Mouse (Mus musculus): ENCODE data around the gene Spata13.

Gene Spata13

DNA sequence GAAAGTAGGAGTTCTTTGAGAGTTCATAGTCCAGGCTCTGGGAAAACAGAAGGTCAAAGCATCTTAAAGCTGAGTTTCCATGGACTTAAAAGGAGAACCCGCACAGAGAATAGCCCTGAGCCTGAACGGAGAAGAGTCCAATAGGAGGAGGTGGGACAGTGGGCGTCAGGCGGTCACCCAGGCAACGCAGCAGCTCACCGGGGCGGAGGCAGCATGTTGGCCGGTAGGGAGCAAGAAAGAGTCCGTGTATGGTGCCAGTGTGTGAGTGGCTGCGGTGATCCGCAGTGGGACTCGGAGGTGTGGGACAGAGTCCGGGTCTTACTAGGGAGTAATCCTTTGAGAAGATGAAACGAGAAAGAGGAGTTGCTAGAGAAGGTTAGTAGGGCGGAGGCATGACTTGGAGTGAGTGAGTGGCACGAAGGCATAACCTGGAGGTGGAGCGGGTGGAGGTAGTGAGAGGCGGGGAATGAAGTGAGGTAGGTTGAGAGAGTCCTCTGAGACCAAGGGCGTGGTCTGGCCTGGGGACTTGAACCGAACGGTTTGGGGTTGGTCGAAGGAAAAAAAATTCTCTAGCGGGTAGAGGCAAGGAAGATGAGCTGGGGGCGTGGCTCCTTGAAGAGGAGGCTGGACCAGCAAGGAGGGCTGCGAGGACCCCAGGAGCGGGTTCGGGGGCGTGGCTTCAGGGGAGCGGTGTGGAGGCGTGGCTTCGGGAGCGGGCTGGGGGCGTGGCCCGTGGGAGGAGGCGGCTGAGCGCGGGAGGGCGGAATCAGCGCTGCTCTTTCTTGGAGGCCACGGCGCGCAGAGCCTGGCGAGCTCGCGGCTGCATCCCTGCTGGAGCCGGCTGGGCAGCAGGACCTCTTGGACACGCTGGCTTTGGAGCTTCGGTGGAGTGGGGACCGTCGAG, at the start of gene Spata13:
TSS of gene Spata13 (plus strand) at position 41 of the 904 bp plus-strand sequence.
- peak; percentile 97 for DNase-seq (ENCODE audit: low read depth, low spot score)

DNA sequence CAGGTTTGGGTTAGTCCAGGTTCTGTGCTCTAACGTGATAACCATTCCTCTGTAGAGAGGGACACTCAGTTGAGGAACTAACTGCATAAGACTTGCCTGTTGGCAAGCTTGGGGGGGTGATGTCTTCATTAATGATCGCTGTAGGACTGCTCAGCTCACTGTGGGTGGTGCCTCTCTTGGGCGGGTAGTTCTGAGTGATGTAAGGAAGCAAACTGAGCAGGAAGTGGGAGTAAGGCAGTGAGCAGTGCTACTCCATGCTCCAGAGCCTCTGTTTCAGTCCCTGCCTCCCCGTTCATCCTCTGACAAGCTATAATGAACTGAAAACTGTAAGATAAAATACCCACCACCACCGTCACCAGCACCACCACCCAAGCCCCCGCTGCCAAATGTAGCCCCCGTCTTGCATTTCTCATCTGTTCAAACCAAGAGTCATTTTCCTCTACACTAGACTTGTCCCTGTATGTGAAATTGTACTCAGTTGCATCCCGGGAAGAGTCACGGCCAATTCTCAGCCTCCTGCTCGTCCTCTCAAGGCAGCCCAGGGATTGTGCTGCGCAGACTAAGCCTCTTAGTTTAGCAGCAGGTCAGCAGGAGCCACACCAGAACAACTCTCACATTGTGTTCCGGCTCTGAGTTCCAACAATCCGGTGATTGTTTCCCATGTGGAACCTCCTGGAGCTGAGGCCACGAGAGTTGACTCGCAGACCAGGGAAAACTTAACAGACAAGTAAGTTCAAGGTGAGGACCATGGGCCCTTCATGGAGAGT, 46.9 kb upstream of the Spata13 start:
- no peak for DNase-seq (ENCODE audit: low read depth, low spot score)

DNA sequence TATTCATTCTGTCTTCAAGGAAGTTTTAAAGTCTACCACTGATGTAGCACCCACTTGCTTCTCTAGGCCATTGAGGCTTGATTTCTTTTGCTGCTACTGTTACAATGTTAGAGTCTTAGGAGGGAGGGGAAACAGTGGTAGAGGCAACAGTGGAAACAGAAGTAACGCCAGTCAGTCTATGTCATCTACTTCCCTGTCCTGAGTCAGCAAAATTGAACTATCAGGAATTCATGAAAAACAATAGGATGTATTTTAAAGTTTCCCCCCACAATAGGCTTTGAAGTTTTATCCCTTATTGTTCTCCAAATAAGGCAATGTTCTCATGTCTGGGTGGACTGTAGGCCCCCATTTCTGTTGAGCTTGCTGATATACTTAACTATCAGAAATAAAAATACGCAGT, 44.8 kb upstream of the Spata13 start:
- DNase-seq (ENCODE audit: low read depth, low spot score): no peak

DNA sequence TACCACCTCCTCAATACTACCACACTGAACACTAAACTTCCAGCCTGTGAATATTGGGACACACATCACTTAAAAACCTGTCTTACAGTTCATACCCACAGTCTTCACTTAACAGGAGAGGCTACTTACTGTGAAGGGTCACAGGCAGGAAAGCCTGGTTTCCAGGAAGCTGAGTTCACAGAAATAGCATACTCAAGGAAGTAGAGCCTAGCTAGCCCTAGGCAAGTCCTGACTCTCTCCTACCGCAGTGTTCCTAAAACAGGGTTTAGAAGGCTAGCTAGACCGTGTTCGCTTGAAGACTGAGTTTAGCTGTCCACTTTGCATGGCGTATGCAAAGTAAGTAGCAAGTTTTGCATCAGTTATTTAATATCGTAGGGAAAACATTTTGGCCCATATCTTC, 41.5 kb upstream of the Spata13 start:
- DNase-seq (ENCODE audit: low read depth, low spot score): no peak

DNA sequence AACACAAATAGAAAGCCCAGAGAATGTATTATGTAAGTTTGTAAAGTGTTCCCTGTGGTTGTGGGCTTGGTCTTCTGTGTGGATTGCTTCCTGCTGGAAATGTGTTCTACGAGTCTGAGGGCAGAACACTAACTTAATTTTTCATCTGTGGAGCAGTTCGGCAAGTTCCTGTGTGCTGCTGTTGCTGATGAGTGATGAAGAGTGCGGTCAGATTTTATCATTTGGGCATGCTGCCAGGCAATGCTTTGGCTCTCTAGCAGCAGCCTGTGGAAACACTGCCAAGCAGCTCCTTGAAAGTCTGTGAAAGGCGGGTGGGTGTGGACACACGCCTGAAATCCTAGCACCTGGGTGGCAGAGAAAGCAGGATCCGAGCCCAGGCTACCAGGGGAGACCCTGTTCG, 41.0 kb upstream of the Spata13 start:
- no peak for DNase-seq (ENCODE audit: low read depth, low spot score)

DNA sequence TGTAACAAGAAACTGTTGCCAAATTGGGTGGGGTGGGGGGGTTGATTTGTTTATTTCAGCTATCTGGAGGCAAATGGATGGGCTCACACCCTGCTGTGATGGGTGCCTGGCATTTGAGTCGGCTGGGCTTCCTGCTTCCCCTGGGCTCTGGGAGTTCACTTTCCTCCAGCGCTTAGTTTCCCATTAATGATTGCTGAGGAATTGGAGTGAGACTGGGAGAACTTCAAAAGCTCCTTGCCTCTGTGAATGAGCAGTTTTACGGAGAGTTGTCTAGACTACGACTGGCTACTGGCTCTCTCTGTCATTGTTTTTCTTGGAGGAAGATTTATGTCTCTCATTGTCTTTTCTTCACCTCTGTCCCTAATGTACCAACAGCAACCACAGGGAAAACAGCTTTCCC, 36.2 kb upstream of the Spata13 start:
- no peak for DNase-seq (ENCODE audit: low read depth, low spot score)

DNA sequence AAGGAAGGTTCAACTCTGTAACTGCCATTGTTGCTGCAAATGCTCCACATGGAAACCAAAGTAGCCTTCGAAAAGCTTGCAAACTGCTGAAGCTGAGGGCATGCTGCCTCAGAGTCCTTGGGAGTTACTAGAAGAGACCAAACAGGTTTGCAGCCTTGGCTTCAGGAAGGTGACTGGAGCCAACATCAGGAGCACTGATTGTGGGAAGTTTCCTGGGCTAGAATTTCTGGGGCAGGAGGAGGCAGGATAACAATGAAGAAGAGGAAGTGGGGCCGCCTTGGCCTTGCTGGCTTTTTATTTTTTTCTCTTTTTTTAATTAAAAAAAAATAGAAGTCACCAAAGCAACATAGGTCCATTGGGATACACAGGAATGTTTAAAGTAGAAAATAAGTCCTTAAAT, 34.8 kb upstream of the Spata13 start:
- no peak for DNase-seq (ENCODE audit: low read depth, low spot score)

DNA sequence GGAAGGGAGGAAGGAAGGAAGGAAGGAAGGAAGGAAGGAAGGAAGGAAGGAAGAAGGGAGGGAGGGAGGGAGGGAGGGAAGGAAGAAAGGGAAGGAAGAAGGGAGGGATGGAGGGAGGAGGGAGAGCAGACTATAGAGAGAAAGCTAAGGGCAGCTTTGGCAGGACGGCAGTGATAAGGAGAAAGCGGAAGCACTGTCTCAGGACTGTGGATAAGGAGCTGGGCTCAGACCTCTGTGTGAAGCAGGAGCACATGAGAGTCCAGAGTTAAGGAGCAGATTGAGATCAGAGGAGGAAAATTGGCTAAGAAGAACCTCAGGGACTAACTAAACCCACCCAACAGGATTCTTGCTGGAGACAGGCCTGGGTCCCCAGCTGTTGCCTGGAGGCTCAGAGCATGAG, 28.2 kb upstream of the Spata13 start:
- DNase-seq (ENCODE audit: low read depth, low spot score): no peak

DNA sequence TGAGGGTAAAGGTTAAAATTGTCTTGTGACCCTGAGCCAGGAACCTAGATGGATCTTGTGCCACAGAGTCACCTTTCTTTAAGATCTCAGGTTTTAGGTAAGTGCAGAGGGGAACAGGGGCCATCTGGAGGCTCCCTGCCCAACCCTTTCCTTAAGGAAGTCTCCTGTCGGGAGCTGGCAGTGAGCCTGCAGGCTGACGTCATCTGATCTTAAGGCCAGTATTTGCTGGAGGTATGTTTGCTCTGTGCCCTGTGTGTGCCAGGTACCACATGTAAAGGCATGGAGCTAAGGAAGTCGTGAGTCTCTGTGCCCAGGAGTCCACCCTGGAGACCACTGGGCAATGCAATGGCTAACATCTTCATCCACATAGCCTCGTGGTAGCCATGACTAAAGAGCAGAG, 27.6 kb upstream of the Spata13 start:
- no peak for DNase-seq (ENCODE audit: low read depth, low spot score)

DNA sequence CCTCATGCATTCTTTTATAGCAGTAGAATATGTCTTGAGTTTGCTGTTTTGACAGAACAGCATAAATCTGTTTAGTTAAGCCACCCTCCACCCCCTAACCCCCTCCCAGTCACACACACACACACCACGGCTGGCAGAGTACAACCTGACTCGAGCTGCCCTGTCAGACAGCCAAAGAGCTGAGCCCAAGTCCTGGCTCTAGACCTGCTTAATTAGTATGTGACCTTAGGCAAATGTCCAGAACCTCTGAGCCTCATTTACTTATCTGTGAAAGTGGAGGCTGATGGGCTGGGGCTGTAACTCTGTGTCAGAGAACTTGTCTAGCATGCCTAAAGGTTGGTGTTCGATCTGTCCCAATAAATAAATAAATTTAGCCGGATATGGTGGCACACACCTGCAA, 26.1 kb upstream of the Spata13 start:
- DNase-seq (ENCODE audit: low read depth, low spot score): no peak

DNA sequence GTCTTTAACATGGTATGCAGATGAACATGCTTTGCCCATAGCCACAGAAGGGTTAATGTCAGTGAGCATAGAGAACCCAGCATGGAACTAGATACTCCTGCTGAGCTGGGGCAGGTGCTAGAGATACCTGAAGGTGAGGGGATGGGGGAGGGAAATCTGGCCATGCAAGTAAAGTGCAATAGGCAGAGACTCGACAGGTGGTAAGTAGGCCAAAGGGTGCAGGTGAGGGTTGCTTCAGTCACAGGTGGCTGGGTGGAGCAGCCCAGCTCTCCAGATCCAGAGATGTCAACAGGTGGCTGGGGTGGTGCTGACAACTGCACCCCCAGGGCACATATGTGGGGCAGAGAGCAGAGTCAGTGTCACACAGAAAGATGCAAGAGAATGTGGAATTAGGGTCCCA, 24.6 kb upstream of the Spata13 start:
- DNase-seq (ENCODE audit: low read depth, low spot score): no peak

DNA sequence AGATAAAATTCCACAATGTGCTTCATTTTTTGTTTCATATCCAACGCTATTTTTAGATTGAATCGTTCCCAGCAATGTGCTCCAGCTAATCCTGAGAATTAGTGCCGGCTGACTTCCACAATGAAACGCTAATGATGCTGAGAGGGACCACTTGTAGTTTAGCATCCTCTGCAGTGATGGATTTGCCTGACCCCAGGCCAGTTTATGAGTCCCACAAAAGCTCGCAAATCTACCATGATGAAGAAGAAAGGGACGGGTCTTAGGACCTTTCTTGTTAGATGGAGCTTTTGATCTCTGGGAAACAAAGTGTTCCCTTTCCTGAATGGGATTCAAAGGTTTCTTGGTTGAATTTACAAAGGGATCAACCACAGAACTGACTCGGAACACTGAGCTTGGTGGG, 21.1 kb upstream of the Spata13 start:
- no peak for DNase-seq (ENCODE audit: low read depth, low spot score)

DNA sequence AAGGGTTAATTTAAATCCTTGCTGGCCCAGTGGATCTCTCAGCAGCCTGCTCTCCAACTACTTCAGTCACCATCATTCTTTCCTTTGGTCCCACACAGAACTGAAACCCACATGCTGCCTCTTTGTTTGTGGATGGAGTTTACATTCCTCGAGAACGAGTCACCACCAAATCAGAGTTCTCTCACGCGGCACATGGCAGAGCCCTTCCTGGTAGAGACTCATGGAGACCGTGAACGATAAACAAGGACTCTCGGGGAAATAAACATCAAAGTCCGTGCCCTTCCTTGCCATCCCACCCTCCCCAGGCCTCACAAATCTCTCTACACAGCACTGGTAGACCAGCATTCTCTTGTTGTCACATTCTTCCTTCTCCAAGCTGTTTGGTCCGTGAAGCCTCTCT, 12.7 kb upstream of the Spata13 start:
- DNase-seq (ENCODE audit: low read depth, low spot score): no peak

DNA sequence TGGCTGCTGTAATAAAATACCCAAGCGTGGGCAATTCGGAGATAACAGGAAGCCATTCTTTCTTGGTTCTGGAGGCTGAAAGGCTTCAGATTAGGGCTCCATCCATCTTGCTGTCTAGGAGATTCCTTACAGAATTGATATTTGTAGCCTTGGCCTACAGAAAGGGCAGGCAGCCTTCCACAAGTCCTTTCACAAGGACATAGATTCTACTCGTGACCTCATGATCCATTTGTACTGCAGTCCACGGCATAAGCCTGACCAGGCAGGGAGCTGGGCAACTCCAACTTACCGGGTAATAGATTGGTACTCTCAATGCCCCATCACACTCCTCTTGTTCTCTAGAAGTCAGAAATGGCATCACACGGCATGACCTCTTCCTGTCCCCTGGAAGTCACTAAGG, 8.3 kb upstream of the Spata13 start:
- no peak for DNase-seq (ENCODE audit: low read depth, low spot score)

DNA sequence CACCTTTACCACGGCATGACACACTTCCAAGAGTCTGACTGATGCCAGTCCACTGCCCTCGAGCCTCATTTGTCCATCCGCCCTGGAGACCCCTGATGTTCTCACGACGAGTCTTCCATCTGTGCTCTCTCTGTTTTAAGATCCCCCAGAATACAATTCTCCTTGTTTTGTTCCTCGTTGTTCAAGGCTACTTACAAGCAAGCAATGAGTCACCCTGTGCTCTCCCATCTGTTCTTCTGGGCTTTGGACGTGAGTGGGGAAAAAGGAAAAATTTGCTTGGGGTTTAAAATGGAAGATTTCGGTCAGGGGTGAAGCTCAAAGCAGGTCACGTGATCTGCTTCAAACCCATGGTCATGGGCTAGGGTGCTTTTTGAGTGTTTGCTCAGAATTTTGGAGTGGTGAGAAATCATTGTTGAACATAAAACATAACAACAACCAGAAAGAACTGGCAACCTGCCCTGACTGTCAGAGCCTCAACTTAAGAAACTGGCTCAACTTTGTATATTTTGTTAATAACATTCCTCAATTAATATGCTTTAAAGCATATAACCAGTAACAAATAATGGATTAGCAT, 3.8 kb upstream of the Spata13 start:
- DNase-seq (ENCODE audit: low read depth, low spot score): no peak

DNA sequence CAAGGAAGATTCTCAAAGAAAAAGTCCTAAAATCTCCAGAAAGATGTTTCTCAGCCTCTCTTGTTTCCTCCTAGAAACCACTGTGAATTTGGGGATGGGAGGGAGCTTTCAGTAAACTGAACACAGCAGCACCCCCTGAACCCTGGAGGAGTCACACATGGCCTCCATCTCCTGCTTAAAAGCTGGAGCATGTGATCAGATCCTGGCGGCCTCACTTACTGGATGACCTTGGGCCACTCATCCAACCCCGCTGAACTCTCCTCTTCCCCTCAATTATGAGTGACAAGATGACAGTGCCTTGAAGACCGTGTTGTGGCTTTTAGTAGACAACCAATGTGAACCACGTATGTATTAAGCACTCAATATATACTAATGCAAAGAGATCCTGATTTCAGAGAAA, 2.8 kb upstream of the Spata13 start:
- DNase-seq (ENCODE audit: low read depth, low spot score): no peak

DNA sequence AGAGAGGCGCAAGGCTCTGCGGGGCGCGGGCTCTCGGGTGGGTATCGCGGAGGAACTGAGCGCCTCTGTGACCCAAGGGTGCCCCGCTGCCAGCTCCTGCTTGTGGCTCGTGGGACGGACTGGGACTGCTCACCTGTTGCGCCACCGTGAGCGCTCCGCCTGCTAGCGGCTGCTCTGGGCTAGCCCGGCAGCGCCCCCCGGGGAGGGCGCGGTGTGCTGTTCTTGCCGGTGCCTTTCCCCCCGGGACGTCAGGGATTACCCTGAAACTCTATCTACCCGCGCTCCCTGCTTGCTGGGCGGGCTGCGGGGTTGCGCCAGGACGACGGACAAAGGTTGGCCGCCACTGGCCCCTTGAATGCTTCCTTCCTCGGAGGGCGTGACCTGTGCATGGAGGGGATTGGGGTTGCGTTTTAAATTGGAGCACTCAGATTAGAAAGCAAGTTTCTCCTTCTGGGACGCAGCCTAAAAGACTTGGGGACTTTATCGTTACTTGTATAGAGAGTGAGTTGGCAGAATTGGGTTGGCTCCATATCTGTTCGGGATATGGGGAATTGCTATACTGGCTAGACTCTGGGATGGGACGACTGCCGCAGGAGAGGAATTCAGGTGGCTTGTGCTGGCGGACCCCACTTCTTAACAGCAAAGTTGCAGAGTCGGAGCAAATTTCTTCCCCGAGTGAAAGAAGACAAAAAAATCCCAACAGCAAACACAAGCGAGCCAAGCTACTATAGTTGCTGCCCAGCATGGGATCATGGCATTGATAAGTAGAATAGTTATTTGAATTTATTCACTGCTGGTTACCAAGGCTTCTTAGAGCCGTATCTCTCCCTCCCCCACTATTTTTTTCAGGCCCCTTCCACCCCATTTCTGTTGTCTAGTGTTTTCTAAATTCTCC, 1.3 kb downstream of the Spata13 start:
- peak; percentile 62 for DNase-seq (ENCODE audit: low read depth, low spot score)

DNA sequence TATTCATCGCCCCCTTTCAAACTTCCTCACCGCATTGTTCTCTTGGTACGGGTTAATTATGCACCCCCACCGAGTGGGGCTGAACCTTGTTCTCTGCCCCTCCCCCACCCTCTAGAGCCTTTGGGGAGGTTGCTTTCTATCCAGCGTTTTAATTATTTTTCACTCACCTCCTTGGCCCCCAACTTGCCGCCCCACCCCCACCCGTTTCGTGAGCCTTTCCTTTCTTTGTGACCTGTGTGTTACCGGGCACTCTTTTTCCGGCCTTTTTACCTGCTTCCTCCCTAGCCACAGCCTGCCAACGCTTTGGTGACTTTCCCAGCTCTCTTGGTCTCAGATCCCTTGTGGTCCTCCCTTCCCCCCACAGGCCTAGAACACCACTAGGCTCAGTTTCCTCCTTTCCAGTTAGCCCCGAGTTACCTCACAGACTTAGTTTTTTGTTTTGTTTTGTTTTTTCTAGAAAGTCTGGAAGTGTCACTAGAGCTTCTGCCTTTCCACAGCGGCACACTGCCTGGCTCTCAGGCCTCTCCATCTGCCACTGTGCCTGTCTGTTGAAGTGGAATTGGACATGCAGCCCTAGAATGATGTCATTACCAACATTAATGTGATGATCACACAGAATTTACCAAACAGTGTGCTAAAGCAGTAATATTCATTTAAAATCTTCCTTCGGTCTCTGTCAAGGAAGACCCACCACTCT, 2.3 kb downstream of the Spata13 start:
- DNase-seq (ENCODE audit: low read depth, low spot score): peak; percentile 83

DNA sequence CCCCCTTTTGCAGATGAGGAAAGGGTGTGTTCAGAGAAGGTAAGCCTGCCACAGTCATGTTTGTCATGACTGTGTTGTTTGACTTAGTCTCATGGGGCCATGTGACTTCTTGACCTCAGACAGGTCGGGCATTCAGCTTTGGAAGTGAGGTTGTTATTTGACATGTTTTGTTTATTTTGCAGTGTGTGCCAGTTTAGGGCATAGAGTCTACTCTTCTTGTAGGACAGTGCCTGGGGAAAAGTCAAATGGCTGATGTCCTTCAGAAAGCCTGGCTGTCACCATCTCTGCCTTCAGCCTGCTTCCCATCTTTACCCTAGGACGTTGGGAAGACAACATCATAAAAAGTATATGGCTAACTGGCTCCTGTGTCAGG, 2.8 kb downstream of the Spata13 start:
- DNase-seq (ENCODE audit: low read depth, low spot score): no peak

DNA sequence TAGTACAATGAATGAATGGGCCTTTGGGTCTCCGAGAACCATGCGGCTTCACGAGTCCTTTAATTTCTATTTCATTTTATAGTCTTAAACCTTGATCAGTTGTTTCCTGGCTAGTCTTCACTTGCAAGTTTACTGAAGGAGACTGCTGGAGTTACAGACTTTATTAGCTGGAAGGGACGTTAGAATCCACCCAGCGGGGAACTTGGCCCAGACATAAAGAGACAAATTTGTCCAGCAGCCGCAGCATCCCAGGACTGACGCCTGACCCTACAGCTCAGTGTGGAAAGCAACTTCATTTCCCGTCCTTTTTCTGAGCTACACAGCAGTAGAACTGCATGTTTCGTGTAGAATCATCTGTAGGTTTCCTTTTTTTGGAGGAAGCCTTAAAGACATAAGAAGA, 3.2 kb downstream of the Spata13 start:
- DNase-seq (ENCODE audit: low read depth, low spot score): no peak

DNA sequence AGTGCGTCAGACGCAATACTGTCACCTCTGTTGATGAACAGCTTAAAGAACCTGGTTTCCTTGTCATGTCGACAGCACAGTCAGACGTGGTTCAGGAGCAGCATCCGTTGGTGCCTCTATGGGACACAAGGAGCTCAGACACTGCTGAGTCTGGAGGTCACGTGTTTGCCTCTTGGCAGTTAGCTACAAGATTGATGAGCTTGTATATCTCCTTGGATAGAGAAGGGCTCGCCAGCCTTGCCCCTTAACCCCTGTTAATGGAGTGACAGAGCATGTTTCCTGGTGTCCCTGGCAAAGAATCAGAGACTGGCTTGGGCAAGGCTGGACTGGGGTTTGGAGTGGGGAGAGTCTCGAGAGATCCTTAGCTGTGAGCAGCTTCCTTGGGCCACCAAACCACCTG, 4.4 kb downstream of the Spata13 start:
- no peak for DNase-seq (ENCODE audit: low read depth, low spot score)

Measured in R1 (cell line).